Mouse (Mus musculus) fibroblast of lung, adult 2 months (primary cell): ENCODE results near the gene Ggta1.
"Not testable (repeated sequence)": the region's sequence is repeated elsewhere in the genome, so short reads cannot be mapped to it uniquely, and the experiment has no call there.

Experiments used
- DNase-seq: peaks from one replicate; pipeline ENCODE4 v3.0.0-alpha.2; 2011; ENCODE audit warnings: low read depth

The Ggta1 gene

DNA sequence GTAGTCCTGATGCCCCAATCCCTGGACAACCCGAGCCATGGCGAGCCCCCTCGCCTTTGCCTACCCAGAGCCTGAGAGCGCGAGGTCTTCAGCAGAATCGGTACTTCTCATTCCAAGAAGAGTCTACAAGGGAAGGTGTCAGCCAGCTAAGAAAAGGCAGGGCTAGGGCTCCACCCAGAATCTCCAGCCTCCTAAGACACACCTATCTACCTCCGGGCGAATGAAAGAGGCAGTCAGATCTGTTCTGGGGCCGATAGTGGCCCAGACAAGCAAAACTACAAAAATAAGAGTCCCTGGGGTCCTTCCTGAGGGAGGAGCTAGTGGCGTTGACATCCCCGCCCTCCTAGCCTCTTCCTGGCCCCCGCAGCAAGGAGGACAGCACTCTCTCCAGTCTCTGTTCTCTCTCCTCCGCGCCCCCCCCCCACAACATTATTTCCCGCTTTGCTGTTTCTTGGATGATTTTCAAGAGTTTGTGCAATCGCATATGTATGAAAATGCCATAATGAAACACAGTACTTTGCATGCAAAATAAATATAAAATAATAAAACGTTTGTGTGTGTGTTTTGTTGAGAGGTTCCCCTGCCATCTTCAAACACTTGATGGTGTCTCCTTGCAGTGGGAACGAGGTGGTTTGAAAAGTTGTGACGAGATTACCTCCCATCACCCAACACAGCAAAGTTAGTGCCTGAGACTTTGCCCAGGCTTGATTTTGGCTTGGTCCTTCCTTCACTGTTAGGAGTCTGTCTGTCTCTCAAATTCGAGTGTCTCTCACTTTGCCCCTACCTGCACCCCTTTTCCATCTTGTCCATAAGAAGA is 1.7 kb downstream of the Ggta1 start:
- DNase-seq = peak; percentile 56

DNA sequence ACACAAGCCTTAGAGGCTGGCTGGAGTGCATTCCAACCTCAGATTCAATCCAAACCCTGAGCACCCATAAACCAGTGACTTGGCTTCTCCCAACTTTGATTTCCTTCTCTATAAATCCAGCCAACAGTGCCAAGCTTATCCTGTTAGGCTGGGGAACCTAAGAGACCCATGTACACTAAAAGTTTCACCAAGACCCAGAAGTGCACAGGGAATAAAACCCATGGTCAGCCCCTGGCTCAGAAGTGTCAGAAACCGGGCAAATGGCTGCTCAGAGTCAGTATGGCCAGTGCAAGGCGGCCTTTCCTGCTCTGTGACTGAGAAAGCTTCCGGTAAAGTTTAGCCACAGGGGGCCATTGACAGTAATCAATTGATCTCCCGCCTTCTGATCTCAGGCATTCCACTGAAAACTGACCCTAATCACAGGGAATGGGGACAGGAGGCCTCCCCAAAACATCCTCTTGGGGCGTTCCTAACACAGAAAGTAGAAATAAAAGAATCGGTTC is 2.6 kb downstream of the Ggta1 start:
- no peak for DNase-seq

DNA sequence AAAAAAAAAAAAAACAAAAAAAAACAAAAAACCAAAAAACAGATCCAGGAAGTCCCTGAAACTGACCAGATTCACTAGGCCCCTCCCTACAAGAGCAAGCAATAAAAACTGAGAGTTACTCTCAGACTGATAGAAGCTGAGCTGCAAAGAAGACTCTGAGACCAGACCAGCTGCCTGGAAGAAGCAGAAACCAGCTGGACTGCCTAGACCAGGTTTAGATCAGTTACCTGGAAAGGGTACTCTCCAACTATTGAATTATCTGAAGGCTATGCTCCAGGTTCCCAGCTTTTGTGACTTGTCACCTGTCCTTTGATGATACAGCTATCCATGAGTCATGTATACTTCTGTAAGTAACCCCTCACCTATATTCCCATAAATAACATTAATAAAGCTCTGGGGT is 3.7 kb downstream of the Ggta1 start:
- DNase-seq = no peak

DNA sequence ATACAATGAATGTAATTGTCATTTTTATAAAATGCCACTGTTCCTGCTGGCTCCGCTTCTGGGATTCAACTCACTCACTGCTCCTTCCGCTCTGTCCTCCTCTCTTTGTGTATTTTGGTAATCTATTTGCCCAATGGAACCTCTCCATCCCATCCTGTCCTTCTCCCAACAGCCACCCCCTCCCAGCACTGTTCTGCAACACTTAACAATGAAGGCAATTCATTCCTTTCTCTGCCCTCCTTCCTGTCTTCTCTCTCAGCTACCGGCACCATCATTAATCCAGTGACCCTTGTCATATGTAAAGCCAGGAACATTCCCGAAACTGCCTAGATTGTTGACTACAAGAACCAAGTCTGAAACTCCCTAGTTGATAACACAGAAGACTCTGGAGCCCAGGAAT is 4.6 kb downstream of the Ggta1 start:
- DNase-seq = no peak

DNA sequence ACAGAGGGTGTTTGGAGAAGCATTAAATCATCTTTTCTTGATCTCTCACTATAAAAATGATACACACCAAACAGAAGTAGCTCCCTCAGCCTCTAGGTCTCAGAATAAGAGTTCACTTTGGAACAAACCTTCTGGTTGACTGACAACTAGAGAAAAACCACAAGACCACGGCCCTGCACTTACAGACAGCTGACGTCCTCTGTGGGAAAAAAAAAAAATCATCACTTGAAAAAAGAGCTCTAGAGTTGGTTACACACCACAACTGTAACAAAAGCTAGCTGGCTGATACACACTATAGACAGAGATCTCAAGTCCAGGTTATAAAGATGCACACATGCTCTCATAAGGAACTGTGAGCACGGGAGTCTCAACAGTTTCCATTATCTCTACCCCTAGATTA is 9.3 kb downstream of the Ggta1 start:
- no peak for DNase-seq

DNA sequence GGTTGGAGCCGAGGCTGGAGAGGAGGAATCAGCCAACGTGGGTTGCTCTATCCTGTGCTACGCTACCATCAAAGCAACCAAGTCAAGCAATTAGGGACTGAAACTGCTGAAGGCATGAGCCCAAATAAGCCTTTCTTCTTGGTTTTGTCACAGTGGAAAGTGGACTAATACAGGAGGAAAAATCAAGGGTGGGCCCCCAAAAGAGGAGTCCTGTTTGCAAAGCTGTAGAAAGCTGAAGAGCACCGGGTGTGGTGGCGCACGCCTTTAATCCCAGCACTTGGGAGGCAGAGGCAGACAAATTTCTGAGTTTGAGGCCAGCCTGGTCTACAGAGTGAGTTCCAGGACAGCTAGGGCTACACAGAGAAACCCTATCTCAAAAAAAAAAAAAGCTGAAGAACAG is 10.3 kb downstream of the Ggta1 start:
- not testable (repeated sequence) for DNase-seq

DNA sequence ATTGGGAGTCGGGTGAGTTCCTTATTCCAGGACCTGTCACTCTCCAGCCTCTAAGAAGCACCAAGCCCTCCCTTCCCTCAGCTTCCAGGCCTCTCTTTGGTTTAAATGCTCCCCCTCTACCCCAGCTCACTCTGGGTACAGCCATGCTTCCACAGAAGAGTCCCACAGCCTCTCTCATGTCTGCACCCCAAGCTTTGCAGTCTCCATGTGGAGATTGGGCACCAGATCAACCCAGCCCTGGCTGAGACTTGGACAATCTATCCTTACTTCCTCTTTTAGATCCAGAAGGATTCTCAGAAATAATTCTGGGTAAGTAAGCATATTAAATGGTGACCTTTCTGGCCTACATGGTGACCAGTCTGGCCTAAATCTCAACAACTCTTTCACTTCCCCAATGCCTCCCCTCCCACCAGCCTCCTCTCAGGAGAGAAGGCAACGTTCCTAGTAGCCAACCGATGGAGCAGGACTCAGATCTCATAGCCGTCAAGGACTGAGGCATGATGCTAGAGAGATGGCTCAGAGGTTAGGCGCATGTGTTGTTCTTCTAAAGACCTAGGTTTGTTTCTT is 11.5 kb downstream of the Ggta1 start:
- DNase-seq = no peak

DNA sequence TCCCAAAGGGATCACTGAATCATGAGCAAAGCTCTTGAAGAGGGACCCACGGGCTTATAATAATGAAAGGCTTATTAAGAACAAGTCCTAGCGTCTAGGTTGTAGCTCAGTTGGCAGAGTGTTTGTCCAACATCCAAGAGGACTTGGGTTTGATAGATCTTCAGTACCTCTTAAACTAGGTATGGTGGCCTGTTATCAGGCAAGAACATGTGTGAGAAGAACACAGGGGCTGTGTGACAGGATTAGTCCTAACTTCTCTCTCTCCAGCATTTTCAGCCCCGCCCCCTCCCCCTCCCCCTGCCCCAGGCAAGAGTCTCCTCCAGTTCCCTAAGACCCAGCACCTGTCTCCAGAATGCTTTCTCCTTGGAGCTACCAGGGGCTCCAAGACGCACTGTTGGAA is 12.2 kb downstream of the Ggta1 start:
- DNase-seq = no peak

DNA sequence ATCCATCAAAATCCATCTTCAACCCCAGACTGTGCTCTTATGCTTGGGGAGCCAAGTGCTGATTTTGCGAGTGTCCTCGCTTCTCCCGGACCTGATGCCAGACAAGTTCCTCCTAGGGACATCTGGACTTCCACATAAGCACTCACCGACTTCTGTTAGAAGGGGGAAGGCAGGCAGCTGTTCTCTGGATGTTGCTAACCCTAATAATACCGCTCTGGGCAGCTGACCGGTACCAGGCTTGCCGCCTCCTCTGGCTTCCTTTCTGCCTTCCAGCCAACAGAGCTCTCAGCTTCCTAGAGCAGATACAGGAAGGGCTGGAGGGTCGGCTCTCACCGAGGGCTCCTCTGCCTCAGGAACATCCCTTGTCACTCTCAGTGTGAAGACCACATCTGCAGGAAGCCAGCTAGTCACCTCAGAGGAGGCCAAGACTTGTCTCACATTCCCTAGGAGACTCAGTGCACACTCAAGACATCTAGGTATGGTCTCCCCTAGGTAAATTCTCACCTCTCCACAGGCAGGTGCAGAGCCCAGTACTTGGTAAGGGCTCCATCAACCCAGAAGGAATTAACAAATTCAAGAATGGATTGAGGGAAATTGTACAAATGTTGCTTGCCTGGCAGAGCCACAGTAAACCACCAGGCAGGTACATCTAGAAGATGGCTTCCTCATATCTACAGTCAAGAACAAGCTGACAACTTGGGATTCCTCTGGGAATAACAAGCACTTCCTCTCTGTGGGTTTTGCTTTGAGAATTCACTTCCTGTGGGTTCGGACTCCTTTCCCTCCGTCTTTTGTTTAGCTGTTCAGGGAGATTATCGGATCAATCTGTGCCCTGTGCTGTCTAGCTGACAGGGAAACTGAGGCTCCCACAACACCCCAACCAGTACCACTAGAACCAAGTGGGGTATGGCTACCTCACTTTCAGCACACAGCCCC is 13.1 kb downstream of the Ggta1 start:
- DNase-seq = no peak

DNA sequence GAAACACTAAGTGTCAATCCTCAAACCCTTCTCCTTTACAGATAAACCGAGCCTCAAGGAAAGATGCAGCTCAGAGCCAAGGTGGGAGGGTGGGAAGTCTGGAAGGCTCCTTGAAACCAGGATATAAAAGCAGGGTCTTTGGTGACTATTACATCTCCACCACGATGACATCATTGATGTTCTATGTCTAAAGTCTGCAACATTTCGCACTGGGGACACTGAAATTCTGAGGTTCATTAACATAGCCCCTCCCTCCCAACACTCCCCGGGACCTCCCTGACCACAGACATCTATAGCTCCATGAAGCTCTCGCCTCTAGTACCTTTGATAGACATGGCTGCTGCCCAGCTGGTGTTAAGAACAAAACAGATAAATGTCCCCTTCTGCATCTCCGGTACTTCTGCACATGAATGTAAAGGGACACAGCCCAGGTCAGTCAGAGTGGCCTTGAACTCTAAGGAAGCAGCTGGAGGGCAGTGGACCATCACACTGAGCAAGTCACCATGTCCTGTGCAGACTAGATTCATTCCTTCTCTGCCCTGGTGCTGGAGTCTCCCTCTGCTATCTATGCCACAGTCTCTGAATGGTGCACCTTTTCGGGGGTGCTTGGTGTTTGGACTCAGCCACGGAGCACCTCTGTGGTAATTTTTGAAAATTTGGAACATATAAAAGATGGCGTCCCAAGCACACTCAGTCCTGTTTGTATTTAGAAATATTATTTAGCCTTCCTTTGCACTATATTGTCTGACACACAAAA is 13.9 kb downstream of the Ggta1 start:
- no peak for DNase-seq

DNA sequence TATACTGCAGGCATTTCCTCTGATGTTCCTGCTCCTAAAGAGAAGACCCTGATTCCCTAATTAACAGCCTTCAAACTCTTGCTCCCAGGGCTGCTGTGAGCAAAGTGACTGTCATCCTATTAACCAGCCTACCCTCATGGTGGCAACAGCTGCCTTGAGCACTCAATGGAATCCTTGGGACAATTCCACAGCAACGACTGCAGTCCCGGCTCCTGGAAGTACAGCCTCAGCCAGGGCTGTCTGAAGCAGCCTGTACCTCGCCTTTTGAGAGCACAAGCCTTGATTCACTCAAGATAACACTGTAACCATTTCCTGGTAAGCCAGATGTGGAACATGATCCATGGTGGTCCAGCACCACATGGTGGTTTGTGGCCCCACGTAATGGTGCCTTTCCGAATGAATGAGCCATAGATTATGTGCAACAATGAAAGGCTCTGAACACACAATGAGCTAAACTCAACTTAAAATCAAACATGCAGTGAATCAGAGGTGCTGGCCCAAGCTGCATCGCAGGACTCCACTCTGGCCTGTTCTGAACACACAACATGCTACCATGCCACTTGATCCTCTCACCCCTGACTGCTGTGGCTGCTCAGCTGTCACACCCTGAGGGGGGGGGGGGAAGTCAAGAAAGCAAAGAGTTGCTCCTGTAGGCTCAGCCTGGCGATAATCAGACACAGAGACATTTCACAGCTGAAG is 14.7 kb downstream of the Ggta1 start:
- no peak for DNase-seq

DNA sequence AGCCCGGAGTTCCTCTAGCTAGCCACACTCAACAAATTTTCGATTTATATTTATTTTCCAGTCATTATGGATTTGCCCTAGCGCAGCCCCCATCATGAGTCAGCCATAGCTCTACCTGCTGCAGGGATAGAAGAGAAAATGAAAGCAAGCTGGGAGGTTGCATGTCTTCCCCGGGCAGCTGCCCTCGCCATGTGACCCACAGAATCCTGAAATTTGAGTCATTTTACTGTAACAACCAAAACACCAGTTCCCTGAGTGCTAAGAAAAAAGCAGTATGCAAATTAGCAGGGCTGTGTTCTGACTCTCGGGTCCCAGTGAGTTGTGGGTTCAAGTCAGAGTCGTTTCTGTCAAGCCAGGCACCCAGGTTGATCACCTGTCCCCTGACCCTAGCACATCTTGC is 15.6 kb downstream of the Ggta1 start:
- DNase-seq = no peak

DNA sequence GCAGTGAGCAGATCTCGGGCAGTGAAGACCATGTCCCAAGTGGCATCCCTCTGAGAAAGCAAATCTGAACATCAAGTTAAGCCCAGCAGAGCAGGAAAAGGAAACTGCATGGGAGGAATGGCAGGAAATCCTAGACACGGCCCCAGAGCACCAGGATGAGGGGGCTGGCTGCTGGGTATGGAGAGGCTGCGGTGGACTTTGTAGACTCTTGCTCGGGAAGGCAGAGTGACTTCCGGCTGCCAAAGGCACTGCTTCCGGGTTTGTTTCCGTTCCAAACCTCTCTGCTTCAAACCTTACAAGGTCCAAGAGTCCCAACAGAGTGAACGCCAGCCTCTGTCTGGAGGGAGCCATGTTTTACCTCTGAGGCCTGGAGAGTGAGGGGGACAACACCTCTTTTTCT is 16.2 kb downstream of the Ggta1 start:
- DNase-seq = no peak

DNA sequence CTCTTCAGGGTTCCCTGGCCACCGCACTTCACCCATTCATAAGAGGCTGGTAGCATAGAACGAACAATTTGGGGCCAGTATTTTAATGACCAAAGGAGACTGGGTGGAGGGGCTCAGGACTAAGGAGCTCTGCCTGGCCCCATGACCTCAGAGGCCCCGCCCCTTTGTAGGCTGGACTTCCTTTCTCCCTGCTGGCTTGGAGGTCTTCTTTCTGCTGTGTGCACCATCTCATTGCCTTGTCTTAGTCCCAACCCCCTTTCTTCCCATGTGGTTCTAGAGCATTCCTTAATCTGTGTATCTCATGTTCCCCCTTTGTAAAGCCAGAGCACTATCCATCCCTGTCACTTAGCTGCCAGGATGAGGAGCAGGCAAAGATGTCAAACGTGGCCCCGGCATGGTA is 16.7 kb downstream of the Ggta1 start:
- no peak for DNase-seq

DNA sequence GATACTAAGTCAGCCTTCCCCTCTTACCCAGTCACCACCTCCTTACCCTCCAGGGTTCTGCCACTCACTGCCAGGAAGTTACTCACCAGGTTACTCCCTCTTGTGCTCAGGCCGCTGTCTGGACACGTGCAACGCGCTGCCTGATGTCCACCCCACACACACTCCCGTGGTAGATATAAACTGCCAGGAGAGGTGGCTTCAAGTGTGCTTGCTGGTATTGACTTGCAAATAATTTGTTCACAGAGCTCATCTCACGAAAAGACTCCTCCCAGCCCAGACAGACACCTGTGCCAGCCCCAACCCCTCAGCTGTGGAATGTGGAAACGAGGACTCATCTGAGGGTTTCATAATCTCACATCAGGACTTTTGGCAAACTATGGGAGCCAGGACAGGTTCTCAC is 17.4 kb downstream of the Ggta1 start:
- DNase-seq = peak; percentile 56

DNA sequence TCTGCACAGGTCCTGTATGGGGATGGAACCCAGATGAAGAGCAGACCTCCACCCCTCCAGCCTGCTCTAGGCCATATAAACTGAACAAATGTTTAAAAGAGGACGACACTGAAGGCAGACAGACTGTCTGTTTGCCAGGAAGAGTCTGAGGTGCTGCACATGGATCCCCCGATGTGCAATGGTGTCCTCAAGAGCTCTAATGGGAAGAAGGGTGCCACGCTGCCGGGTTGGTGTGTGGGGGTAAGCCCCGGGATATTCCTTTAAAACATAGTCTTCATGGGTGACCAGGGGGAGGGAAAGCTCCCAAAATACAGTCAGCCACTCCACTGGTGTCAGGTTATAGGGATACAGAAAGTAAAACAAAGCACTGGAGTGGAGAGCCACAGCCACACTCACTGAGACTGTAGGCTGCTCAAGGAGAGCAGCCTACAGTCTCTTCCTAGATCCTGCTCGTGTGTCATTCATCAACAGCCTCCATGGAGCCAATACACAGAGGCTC is 18.2 kb downstream of the Ggta1 start:
- DNase-seq = no peak

DNA sequence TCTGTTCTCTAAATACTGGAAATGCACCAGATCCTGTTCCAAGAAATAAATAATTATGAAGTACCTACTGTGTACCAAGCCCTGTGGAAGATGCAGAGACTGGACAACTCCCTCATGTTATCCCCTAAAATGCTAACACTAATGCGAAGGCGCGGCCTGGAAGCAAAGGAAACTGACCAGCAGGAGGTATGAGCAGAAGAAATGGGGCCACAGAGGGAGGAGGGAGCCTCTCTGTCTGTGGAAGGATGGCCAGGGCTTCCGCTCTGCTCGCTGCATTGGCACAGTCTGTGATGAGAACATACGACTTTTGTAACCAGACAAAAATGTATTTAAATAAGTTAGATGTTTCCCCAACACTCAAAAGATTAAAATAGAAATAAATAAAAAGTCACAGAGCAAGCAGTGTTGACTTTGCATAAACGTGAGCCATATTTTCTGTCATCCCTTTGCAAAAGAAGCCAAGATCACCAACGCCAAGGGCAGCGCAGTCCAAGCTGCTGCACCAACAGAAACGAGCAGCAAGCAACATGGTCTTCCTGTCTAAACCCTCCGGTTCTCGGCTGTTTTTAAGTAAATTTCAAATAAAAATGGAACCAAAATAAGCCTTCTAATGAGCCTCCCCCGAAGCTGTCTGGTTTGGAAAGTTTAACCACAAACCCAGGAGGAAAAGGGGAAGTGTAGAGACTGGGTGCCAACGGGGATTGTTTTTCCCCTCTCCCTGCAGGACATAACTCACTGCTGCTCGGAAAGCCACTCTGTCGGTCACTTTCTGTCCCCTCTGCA is 18.9 kb downstream of the Ggta1 start:
- no peak for DNase-seq

DNA sequence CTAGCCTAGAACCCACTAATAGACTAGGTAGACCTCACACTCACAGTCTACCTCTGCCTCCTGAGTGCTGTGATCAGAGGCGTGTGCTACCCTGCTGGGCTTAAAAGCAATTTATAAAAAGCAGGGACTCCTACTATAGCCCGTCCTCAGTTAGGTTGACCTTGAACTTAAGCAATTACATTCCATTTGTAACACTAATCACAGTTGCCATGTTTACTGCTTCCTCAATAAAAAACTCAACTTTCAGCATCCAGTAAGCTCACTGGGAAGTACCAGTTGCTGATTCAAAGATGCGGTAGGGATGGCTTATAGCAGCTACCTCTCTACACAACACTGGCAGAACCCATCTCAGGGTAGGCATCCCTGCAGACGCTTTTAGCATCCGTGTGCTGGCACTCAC is 19.7 kb downstream of the Ggta1 start:
- no peak for DNase-seq

DNA sequence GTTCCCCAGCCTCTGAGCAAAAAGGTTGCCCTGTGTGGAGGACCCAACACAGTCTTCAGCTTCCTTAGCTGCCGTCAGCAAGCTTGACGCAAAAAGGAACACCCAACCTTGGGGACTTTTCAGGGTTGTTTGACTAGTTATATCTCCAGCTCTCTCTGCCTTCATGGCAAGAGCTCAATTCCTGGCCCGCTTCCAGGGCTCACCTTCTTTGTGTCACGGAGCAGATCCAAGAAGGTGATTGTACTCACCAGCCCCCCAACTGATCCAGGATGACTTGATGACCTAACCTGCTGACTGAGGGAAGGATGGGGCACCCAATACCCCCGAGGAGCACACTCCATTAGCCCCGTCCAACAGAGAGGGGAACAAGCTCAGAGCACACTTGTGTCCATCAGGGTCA is 21.0 kb downstream of the Ggta1 start:
- DNase-seq = no peak

DNA sequence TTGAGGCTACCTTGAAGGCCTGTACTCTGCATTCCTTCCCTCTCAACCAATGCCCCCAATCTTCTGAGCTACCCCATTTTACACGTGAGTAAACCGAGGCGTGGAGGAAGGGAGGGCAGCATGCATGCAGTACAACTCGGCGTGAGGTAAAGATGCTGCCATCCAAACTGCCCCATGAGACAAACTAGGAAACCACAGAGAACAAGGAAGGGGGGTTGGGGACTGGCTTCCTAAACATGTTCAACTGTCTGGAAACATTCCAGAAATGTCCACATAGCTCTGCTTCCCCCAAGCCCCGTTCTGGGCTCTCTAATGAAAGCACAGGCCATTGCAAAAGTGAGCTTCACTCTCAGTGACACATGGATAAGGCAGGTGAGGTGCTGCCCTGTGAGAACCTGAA is 21.6 kb downstream of the Ggta1 start:
- no peak for DNase-seq
